Mouse (Mus musculus): ENCODE results near the gene Gzf1. TPM values are rescaled to one million over a fixed set of nuclear protein-coding genes. Genes with fewer than 3 reads are reported as not detected.
A peak's percentile ranks its signal among the peaks of the same experiment; 100 is the strongest.

The Gzf1 gene
- polyA plus RNA-seq, 1 experiment from 2014 or later: 25.9 TPM

- Histone ChIP-seq H3K36me3 (ENCODE audit: control insufficient read depth, insufficient read depth, low read length) (peaks cover 70% of the 10 kb centered on the region), H3K4me1 (ENCODE audit: control insufficient read depth, insufficient read depth, low read length) (no peaks in the 10 kb centered on the region), H3K4me2 (replicated peaks; ENCODE audit: low read depth, low read length) (no peak overlapping the region), H3K4me3 (ENCODE audit: low read length) (no peak overlapping the region), H3K27me3 (ENCODE audit: control insufficient read depth, insufficient read depth, low read length) (no peaks in the 10 kb centered on the region), H3K27ac (ENCODE audit: low read depth, low read length) (no peak overlapping the region), H3K9me3 (ENCODE audit: control insufficient read depth, low read length) (no peaks in the 10 kb centered on the region), H3K9ac (ENCODE audit: low read depth, low read length) (no peak overlapping the region)
- ATAC-seq (ENCODE audit: low FRiP score, low TSS enrichment): no peak
- 94% methylated on average over 6 of the region's 6 CpGs for WGBS
These were observed 8.8 kb downstream of the Gzf1 start for GRCm38 (mm10) chr2:148689444-148690140.

- Histone ChIP-seq H3K27me3 (ENCODE audit: control insufficient read depth, insufficient read depth, low read length) (no peaks in the 10 kb centered on the region), H3K4me3 (ENCODE audit: low read length) (no peak overlapping the region), H3K4me1 (ENCODE audit: control insufficient read depth, insufficient read depth, low read length) (no peaks in the 10 kb centered on the region), H3K36me3 (ENCODE audit: control insufficient read depth, insufficient read depth, low read length) (peaks cover 70% of the 10 kb centered on the region), H3K4me2 (replicated peaks; ENCODE audit: low read depth, low read length) (no peak overlapping the region), H3K27ac (ENCODE audit: low read depth, low read length) (no peak overlapping the region), H3K9me3 (ENCODE audit: control insufficient read depth, low read length) (no peaks in the 10 kb centered on the region), H3K9ac (ENCODE audit: low read depth, low read length) (no peak overlapping the region)
- WGBS: 92% methylated on average over 3 of the region's 3 CpGs
- ATAC-seq (ENCODE audit: low FRiP score, low TSS enrichment): no peak
These were observed 9.5 kb downstream of the Gzf1 start for GRCm38 (mm10) chr2:148690291-148690690.

- no peaks in the 10 kb centered on the region for H3K9me3 ChIP-seq (ENCODE audit: control insufficient read depth, low read length)
- ATAC-seq (ENCODE audit: low FRiP score, low TSS enrichment): no peak
These were observed 10.0 kb downstream of the Gzf1 start for GRCm38 (mm10) chr2:148690781-148691180.

GRCm38 (mm10) chr2:148698571-148698970, 17.7 kb downstream of the Gzf1 start:
- Histone ChIP-seq H3K9me3 (ENCODE audit: control insufficient read depth, low read length) (no peaks in the 10 kb centered on the region), H3K27ac (ENCODE audit: low read depth, low read length) (no peak overlapping the region), H3K4me2 (replicated peaks; ENCODE audit: low read depth, low read length) (no peak overlapping the region), H3K4me3 (ENCODE audit: low read length) (no peak overlapping the region), H3K27me3 (ENCODE audit: control insufficient read depth, insufficient read depth, low read length) (no peaks in the 10 kb centered on the region), H3K36me3 (ENCODE audit: control insufficient read depth, insufficient read depth, low read length) (peaks cover 25% of the 10 kb centered on the region; the same call in 1 of the 2 replicates), H3K9ac (ENCODE audit: low read depth, low read length) (no peak overlapping the region), H3K4me1 (ENCODE audit: control insufficient read depth, insufficient read depth, low read length) (no peaks in the 10 kb centered on the region)
- WGBS: 68% methylated on average over 5 of the region's 5 CpGs
- ATAC-seq (ENCODE audit: low FRiP score, low TSS enrichment): no peak

More at GRCm38 (mm10) chr2:148690781-148691180, 10.0 kb downstream of the Gzf1 start:
- Histone ChIP-seq H3K36me3 (ENCODE audit: control insufficient read depth, insufficient read depth, low read length) (peaks cover 70% of the 10 kb centered on the region), H3K27ac (ENCODE audit: low read depth, low read length) (no peak overlapping the region), H3K4me1 (ENCODE audit: control insufficient read depth, insufficient read depth, low read length) (no peaks in the 10 kb centered on the region), H3K4me3 (ENCODE audit: low read length) (no peak overlapping the region), H3K4me2 (replicated peaks; ENCODE audit: low read depth, low read length) (no peak overlapping the region), H3K9ac (ENCODE audit: low read depth, low read length) (no peak overlapping the region), H3K27me3 (ENCODE audit: control insufficient read depth, insufficient read depth, low read length) (no peaks in the 10 kb centered on the region)
- 94% methylated on average over 5 of the region's 5 CpGs for WGBS

- Histone ChIP-seq H3K27ac (ENCODE audit: low read depth, low read length) (no peak overlapping the region), H3K4me3 (ENCODE audit: low read length) (no peak overlapping the region), H3K9ac (ENCODE audit: low read depth, low read length) (no peak overlapping the region), H3K9me3 (ENCODE audit: control insufficient read depth, low read length) (no peaks in the 10 kb centered on the region), H3K27me3 (ENCODE audit: control insufficient read depth, insufficient read depth, low read length) (no peaks in the 10 kb centered on the region), H3K4me1 (ENCODE audit: control insufficient read depth, insufficient read depth, low read length) (no peaks in the 10 kb centered on the region), H3K4me2 (replicated peaks; ENCODE audit: low read depth, low read length) (no peak overlapping the region), H3K36me3 (ENCODE audit: control insufficient read depth, insufficient read depth, low read length) (0 out of 2 replicates have a peak, but pooled peaks cover 5% of the 10 kb centered on the region)
- ATAC-seq (ENCODE audit: low FRiP score, low TSS enrichment): peak; percentile 43; the same call in 1 of the 2 replicates
- WGBS: 82% methylated on average over 15 of the region's 15 CpGs
These were observed 25.8 kb downstream of the Gzf1 start for GRCm38 (mm10) chr2:148706409-148707201.

- Histone ChIP-seq H3K36me3 (ENCODE audit: control insufficient read depth, insufficient read depth, low read length) (0 out of 2 replicates have a peak, but pooled peaks cover 5% of the 10 kb centered on the region), H3K4me1 (ENCODE audit: control insufficient read depth, insufficient read depth, low read length) (no peaks in the 10 kb centered on the region), H3K4me2 (replicated peaks; ENCODE audit: low read depth, low read length) (no peak overlapping the region), H3K27me3 (ENCODE audit: control insufficient read depth, insufficient read depth, low read length) (no peaks in the 10 kb centered on the region), H3K9ac (ENCODE audit: low read depth, low read length) (no peak overlapping the region), H3K9me3 (ENCODE audit: control insufficient read depth, low read length) (no peaks in the 10 kb centered on the region), H3K4me3 (ENCODE audit: low read length) (no peak overlapping the region), H3K27ac (ENCODE audit: low read depth, low read length) (no peak overlapping the region)
- ATAC-seq (ENCODE audit: low FRiP score, low TSS enrichment): no peak
- WGBS: 78% methylated on average over 6 of the region's 6 CpGs
These were observed 26.3 kb downstream of the Gzf1 start for GRCm38 (mm10) chr2:148707202-148707530.

- Histone ChIP-seq H3K4me3 (ENCODE audit: low read length) (no peak overlapping the region), H3K4me2 (replicated peaks; ENCODE audit: low read depth, low read length) (no peak overlapping the region), H3K9me3 (ENCODE audit: control insufficient read depth, low read length) (no peaks in the 10 kb centered on the region), H3K36me3 (ENCODE audit: control insufficient read depth, insufficient read depth, low read length) (no peaks in the 10 kb centered on the region), H3K4me1 (ENCODE audit: control insufficient read depth, insufficient read depth, low read length) (no peaks in the 10 kb centered on the region), H3K27ac (ENCODE audit: low read depth, low read length) (no peak overlapping the region), H3K27me3 (ENCODE audit: control insufficient read depth, insufficient read depth, low read length) (no peaks in the 10 kb centered on the region), H3K9ac (ENCODE audit: low read depth, low read length) (no peak overlapping the region)
- 92% methylated on average over 3 of the region's 3 CpGs for WGBS
- ATAC-seq (ENCODE audit: low FRiP score, low TSS enrichment): no peak
These were observed 31.5 kb downstream of the Gzf1 start for GRCm38 (mm10) chr2:148712326-148712725.

GRCm38 (mm10) chr2:148717072-148717471, 36.2 kb downstream of the Gzf1 start:
- WGBS: 60% methylated on average over 2 of the region's 2 CpGs
- H3K9me3 ChIP-seq (ENCODE audit: control insufficient read depth, low read length): no peaks in the 10 kb centered on the region
- H3K27ac ChIP-seq (ENCODE audit: low read depth, low read length): no peak overlapping the region
- H3K27me3 ChIP-seq (ENCODE audit: control insufficient read depth, insufficient read depth, low read length): no peaks in the 10 kb centered on the region
- no peak overlapping the region for H3K9ac ChIP-seq (ENCODE audit: low read depth, low read length)
- no peak overlapping the region for H3K4me2 ChIP-seq (replicated peaks; ENCODE audit: low read depth, low read length)
- no peak overlapping the region for H3K4me3 ChIP-seq (ENCODE audit: low read length)
- no peaks in the 10 kb centered on the region for H3K36me3 ChIP-seq (ENCODE audit: control insufficient read depth, insufficient read depth, low read length)
- ATAC-seq (ENCODE audit: low FRiP score, low TSS enrichment): no peak
- no peaks in the 10 kb centered on the region for H3K4me1 ChIP-seq (ENCODE audit: control insufficient read depth, insufficient read depth, low read length)
